Mouse (Mus musculus) B cell, adult 2 months (primary cell): ENCODE measurements around the gene Acox1.

ENCODE experiments used
- DNase-seq, 2 experiments: peaks; one replicate each; pipeline ENCODE4 v3.0.0; 2022

The Acox1 gene

DNA sequence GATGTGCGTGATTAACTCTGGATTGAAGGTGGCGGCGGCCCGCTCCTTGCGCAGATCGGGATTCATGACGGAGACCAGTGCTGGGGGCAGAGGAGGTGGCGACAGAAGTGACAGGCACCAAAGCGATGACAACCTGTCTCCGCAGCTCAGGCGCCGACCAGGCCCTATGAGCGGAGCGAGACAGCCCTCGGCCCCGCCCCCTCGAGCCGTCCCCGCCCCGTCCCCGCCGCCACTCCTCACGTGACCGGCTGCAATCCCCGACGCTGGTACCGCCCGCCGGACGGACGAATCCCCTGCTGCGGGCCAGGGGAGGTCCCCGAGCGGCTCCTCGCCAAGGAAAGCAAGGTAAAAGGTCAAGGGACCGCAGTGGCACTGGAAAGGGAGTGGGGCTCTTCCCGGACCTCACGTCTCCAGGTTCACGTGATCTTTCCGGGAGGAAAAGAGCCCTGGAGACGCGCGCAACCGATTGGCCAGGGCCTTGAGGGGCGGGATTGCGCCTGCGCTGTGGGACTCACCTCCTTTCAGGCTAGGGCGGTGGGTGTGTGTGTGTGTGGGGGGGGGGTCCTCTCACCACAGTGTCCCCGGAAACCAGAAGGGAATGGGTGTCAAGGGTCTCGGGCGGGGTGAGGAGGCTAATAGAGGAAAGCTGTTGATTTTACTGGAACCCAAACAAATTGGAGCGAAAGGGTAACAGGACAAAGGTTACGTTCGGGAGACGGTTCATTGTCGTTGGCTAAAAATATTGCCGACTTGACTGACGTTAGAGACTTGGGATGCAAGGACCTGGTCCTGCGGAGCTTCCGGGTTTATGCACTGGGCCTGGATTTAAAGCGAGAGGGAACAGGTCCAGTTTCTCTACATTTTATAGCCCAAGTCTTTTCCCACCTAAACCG is at the start of gene Acox1, which contains the start of gene Ten1:
Gene Acox1, minus strand, starts transcription at position 407 of the 893 bp plus-strand sequence.
Gene Ten1, plus strand, starts transcription at position 217 of the 893 bp plus-strand sequence.
- peak; percentile 89 to 93 for DNase-seq

- no peak for DNase-seq
These were observed 48.8 kb upstream of the Acox1 start for GRCm38 (mm10) chr11:116247502-116248222.

DNA sequence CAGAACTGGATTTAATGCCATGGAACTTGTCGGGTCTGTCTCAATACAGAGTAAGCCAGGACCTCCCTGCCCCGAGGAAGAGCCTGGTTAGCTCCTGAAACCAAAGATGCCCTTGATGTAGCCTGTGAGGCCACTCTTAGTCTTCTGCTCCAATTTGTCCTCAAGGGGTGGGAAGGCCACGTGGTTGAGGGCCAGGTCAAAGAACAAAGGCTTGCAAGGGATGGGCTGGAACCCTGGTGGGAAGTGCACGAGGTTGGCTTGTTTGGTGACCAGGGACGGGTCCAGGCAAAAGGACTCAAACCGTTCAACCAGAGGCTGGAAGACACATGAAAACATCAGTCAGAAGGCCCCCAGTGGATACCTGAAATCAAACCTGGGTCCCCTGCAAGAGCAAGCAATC is 46.8 kb upstream of the Acox1 start:
- DNase-seq: no peak

DNA sequence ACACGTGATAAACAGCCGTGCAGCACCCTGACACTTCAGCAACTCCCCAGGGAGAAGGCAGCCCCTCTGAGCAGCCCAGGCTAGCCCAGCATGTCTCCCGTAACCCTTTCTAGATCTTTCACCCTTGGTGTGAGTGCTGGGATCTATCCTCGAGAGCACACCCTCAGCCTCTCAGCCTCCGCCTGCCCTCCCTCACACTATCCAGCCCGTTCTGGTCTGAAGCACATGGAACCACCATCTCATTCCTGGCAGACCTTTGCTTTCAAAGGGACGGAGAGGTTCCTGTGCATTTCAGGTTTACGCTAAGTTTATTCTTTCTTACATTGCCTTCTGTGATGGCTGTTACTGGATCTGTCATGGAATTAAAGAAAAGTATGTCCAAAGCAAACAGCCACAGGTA is 45.7 kb upstream of the Acox1 start:
- no peak for DNase-seq

GRCm38 (mm10) chr11:116241744-116242235 is 42.9 kb upstream of the Acox1 start:
- DNase-seq: no peak

DNA sequence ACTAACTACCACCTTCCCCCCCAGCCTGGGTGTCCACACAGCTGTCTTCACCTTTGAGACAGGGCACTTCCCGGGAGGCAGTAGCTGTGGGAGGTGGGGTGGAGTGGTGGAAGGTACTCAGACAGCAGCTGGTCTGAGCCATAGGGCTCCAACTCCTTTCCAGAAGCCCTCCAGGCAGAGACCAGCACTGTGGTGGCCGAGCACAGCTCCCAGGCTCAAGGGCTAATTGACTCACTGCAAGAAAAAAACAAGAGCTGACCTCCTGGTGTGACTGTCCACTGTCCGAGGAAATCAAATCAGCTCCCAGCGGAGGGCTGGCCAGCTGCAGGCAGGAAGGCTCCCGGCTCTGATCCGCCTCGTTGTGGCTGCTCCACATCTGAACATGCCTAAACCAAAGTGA is 41.0 kb upstream of the Acox1 start:
- no peak for DNase-seq

- peak in 1 of 2 experiments; percentile 27 for DNase-seq
These were observed 39.0 kb upstream of the Acox1 start, which contains the start of gene Evpl for GRCm38 (mm10) chr11:116237742-116238395. Evpl (minus strand) TSS chr11:116238077.

DNA sequence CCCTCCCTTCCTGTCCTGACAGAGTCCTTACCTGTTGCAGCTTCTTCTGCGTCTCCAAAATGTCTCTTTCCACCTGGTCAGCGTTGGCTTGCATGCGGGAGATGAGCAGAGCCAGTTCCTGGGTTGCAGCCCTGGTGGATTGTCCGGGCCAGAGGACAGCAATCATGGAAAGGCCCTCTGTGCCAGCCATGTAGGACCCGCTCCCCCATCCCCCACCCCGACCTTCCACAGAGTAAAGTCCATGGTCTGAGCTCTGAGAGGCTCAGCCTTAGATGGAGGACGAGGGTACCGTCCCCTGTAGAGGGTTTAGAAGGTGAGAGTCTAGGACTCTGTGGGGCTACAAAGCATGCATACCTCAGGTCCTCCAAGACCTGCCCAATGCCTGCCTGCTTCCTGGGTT is 36.1 kb upstream of the Acox1 start:
- DNase-seq: no peak

- DNase-seq: no peak
These were observed 33.6 kb upstream of the Acox1 start for GRCm38 (mm10) chr11:116232427-116232826.

DNA sequence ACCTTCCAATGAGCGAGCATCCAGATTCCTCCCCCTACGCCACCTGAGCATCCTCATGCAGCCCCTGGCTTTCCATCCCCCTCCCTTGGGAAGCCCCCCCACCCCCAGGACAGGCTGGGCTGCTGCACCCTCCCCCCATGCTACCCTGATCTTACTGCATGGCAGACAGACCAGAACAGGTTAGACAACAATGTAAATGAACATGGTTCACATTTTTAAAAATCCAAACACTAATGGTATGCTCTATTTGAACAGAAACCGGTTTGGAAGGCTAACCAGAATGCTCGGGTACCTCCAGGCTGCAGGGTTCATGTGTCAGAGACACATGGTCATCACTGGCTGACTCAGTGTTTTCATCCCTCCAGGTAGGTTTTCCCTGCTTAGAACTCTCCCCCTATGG is 29.9 kb upstream of the Acox1 start:
- no peak for DNase-seq

DNA sequence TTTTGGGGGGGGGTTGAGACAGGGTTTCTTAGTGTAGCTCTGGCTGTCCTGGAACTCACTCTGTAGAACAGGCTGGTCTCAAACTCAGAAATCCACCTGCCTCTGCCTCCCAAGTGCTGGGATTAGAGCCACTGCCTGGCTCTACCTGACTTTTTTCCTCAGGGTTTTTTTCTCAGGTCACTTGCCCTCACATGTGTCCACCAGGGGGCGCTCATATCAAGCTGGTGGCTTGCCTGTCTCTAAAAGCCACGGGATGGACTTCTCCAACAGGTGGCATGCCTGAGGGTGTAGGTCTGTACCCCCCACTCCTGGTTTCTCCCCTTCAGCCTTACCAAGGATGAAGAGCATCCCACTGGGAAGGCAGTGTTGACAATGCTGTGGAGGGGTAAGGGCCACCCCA is 27.6 kb upstream of the Acox1 start:
- DNase-seq: peak; percentile 93

GRCm38 (mm10) chr11:116222740-116223059 is 23.9 kb upstream of the Acox1 start:
- no peak for DNase-seq

- no peak for DNase-seq
These were observed 23.3 kb upstream of the Acox1 start for GRCm38 (mm10) chr11:116221931-116222739.

DNA sequence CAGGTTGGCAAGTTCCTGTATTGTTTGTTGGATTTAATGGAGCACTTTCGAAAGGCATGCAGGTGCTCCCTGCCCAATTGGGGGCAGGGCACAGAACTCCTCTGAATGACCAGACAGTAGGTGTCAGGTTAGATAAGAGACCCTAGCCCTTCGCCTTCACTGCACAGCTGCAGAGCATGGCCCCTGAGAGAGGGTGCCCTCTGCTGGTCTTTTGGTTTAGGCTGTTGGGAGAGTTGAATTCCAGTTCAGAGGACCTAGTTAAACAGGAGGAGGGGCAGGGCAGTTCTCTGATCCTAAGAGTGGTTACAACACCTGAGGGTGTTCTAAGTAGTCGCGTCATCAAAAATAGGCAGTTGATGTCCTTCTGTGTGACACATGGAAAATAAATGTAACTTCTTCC is 21.0 kb upstream of the Acox1 start:
- peak; percentile 62 to 64 for DNase-seq

DNA sequence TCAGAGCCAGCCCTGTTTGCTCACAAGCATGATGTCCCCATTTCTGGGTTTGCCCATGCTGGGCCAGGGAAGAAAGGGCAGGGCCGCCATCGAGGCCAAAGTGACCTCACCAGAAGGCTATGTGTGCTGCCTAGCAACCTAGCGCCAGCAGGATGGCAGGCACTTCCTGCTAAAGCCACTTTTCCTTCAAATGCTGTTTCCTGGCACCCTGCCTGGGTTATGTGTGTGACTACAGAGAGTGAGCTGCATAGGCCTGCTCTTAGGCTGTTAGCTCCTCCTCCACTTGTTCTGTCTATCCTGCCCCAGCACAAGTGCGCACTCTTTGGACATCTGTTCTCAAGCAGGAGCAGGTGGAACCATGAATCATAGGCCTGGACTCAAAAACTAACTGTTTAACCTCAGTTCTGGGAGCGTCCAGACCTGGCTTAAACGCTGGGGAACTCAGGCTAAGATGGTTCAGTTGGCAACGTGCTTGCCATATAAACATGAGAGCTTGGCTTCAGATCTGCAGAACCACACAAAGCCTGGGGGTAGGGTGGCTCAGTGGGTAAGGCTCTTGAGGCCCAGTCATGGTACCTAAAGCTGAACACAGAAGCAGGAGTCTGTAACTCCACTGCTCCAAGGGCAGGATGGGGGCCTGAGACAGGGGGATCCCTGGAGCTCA is 20.0 kb upstream of the Acox1 start:
- DNase-seq: no peak

GRCm38 (mm10) chr11:116218263-116218662 is 19.4 kb upstream of the Acox1 start:
- no peak for DNase-seq

DNA sequence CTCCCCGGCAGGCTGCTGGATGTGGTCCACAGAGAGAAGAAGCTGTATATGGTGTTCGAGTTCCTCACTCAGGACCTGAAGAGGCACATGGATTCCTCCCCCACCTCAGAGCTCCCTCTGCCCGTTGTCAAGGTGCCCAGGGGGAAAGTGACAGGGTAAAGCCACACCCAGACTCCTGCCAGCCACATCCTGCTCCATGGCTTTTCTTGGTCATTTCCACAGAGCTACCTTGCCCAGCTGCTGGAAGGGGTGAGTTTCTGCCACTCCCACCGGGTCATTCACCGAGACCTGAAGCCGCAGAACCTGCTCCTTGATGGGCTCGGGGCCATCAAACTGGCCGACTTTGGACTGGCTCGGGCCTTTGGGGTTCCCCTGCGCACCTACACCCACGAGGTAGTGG is 17.7 kb upstream of the Acox1 start:
- DNase-seq: no peak

GRCm38 (mm10) chr11:116215991-116216390 is 17.1 kb upstream of the Acox1 start:
- no peak for DNase-seq

DNA sequence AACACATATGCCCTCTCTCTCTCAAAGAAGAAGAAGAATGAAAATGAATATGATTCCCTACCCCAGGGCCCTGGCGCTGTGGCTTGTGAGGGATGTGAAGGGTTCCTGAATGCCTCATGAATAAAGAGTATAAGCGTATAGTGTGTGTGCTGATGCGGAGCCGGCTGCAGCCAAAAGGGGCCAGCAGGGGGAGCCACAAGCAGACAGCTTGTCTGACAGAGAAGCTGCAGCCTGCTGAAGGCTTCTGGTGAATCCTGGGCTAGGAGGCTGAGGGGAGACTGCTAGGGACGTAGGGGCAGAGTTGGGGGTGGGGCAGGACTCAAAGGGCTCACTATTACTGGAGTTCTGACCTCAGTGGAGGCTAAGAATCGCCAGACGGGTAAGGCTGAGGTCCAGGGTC is 16.3 kb upstream of the Acox1 start:
- DNase-seq: peak; percentile 50 to 60

GRCm38 (mm10) chr11:116213877-116214510 is 15.1 kb upstream of the Acox1 start:
- no peak for DNase-seq

DNA sequence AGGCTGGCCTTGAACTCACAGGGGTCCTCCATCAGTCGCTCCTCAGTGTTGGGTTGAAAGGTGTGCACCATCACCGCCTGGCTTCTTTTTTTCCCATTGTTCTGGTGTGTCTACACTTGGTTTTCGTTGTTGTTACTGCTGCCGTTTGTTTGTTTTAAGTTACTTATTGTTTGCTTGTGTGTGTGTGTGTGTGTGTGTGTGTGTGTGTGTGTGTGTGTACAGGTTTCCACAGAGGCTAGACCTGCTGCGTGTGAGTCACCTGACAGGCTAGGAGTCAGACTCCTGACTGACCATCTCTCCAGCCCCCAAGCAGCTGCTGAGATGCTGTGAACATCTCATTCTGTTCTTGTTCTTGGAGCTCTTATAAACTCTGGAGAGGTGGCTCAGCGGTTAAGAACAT is 14.0 kb upstream of the Acox1 start:
- no peak for DNase-seq
